Mouse (Mus musculus) neural tube, embryonic 13.5 days (tissue): ENCODE data around the gene Gm15517. TPM values are rescaled to one million over a fixed set of nuclear protein-coding genes. Genes with fewer than 3 reads are reported as not detected.
"Not testable (repeated sequence)": the region's sequence is repeated elsewhere in the genome, so short reads cannot be mapped to it uniquely, and the experiment has no call there.

Experiments
- ATAC-seq: fragments of 200-750 bp; cut with Nextera tagmentation; 2 replicates; pipeline ENCODE4 v1.8.0; 2017; ENCODE audit warnings: low read depth, mild to moderate bottlenecking, moderate TSS enrichment, moderate library complexity
- H3K27ac ChIP-seq: fragments of 300-500 bp; sonication (generic); replicated peaks from 2 replicates; pipeline ENCODE4 v1.5.1; 2015; ENCODE audit warnings: moderate library complexity, mild to moderate bottlenecking, inconsistent platforms
- H3K27me3 ChIP-seq: fragments of 300-500 bp; sonication (generic); 2 replicates; pipeline ENCODE4 v1.6.1; 2015; ENCODE audit warnings: mild to moderate bottlenecking, inconsistent platforms
- H3K36me3 ChIP-seq: fragments of 300-500 bp; sonication (generic); 2 replicates; pipeline ENCODE4 v1.6.1; 2015; ENCODE audit warnings: mild to moderate bottlenecking, inconsistent platforms
- H3K4me1 ChIP-seq: fragments of 300-500 bp; sonication (generic); replicated peaks from 2 replicates; pipeline ENCODE4 v1.6.1; 2015; ENCODE audit warnings: inconsistent platforms
- H3K4me2 ChIP-seq: fragments of 300-500 bp; sonication (generic); 2 replicates; pipeline ENCODE4 v1.6.1; 2015; ENCODE audit warnings: inconsistent platforms, mild to moderate bottlenecking, moderate library complexity
- H3K4me3 ChIP-seq: fragments of 300-500 bp; sonication (generic); 2 replicates; pipeline ENCODE4 v1.5.1; 2015; ENCODE audit warnings: mild to moderate bottlenecking, inconsistent platforms
- H3K9ac ChIP-seq: fragments of 300-500 bp; sonication (generic); 2 replicates; pipeline ENCODE4 v1.6.1; 2015; ENCODE audit warnings: moderate library complexity, mild to moderate bottlenecking, inconsistent platforms
- H3K9me3 ChIP-seq: fragments of 300-500 bp; sonication (generic); 2 replicates; pipeline ENCODE4 v1.6.1; 2016; ENCODE audit warnings: inconsistent platforms
- WGBS: fragments of 180-500 bp; shearing (Covaris S2); methylation state at CpG from one replicate; pipeline ENCODE4 v1.1.7; 2015; 5-methylcytosine and 5-hydroxymethylcytosine counted together
- polyA plus RNA-seq: library from polyadenylated mRNA; unstranded; fragments of >200 nt; fragmentation: Nextera tagmentation; extraction: Ambion mirVana; gene quantifications from 2 replicates; pipeline ENCODE4 v1.2.1, GENCODE M21; 2015

Gm15517 gene
- polyA plus RNA-seq, 1 experiment from 2014 or later, result not detected

- H3K4me1 ChIP-seq, result peaks cover 35% of the 10 kb centered on the region
- H3K36me3 ChIP-seq, result peaks cover 48% of the 10 kb centered on the region
- WGBS, result 94% methylated on average over 2 of the region's 2 CpGs
- no peaks in the 10 kb centered on the region for H3K9me3 ChIP-seq
- peak overlapping the region; percentile 89 for H3K4me2 ChIP-seq
- no peak for ATAC-seq
- no peaks in the 10 kb centered on the region for H3K27me3 ChIP-seq
- H3K9ac ChIP-seq, result peak overlapping the region; percentile 87
- H3K27ac ChIP-seq, result no peak overlapping the region
- peak overlapping the region; percentile 94 for H3K4me3 ChIP-seq
Measured at GRCm38 (mm10) chr7:44247971-44248370, 13.3 kb upstream of the Gm15517 start.

- no peaks in the 10 kb centered on the region for H3K9me3 ChIP-seq
- ATAC-seq, result no peak
- peaks cover 35% of the 10 kb centered on the region for H3K4me1 ChIP-seq
- H3K4me2 ChIP-seq, result no peak overlapping the region
- H3K36me3 ChIP-seq, result peaks cover 60% of the 10 kb centered on the region
- H3K27me3 ChIP-seq, result no peaks in the 10 kb centered on the region
- WGBS, result 94% methylated on average over 4 of the region's 4 CpGs
- no peak overlapping the region for H3K27ac ChIP-seq
- H3K4me3 ChIP-seq, result no peak overlapping the region
- no peak overlapping the region for H3K9ac ChIP-seq
Measured at GRCm38 (mm10) chr7:44249248-44249647, 12.0 kb upstream of the Gm15517 start.

GRCm38 (mm10) chr7:44250732-44251275 is 10.4 kb upstream of the Gm15517 start:
- 92% methylated on average over 17 of the region's 17 CpGs for WGBS
- H3K4me3 ChIP-seq, H3K9me3 ChIP-seq, H3K4me2 ChIP-seq, H3K27ac ChIP-seq, H3K27me3 ChIP-seq, H3K9ac ChIP-seq, ATAC-seq: not testable (repeated sequence)
- Histone ChIP-seq H3K4me1 (peaks cover 27% of the 10 kb centered on the region), H3K36me3 (peaks cover 60% of the 10 kb centered on the region)

- no peak for ATAC-seq
- Histone ChIP-seq H3K9me3 (no peaks in the 10 kb centered on the region), H3K4me2 (no peak overlapping the region), H3K4me3 (no peak overlapping the region), H3K27ac (no peak overlapping the region), H3K4me1 (peaks cover 17% of the 10 kb centered on the region), H3K36me3 (peaks cover 57% of the 10 kb centered on the region), H3K27me3 (no peaks in the 10 kb centered on the region), H3K9ac (no peak overlapping the region)
- 75% methylated on average over 15 of the region's 15 CpGs for WGBS
Measured at GRCm38 (mm10) chr7:44253023-44253616, 8.1 kb upstream of the Gm15517 start.

GRCm38 (mm10) chr7:44254930-44255329 is 6.3 kb upstream of the Gm15517 start:
- Histone ChIP-seq H3K4me1 (0 out of 2 replicates have a peak, but pooled peaks cover 4% of the 10 kb centered on the region), H3K9ac (no peak overlapping the region), H3K36me3 (peaks cover 39% of the 10 kb centered on the region), H3K27ac (no peak overlapping the region), H3K27me3 (no peaks in the 10 kb centered on the region), H3K4me2 (no peak overlapping the region), H3K4me3 (no peak overlapping the region), H3K9me3 (no peaks in the 10 kb centered on the region)
- 76% methylated on average over 6 of the region's 6 CpGs for WGBS
- no peak for ATAC-seq

GRCm38 (mm10) chr7:44257278-44257677 is 4.0 kb upstream of the Gm15517 start, which contains the start of gene Acp4:
Gene Acp4 (minus strand): TSS chr7:44257378.
- Histone ChIP-seq H3K9me3 (no peaks in the 10 kb centered on the region), H3K4me1 (0 out of 2 replicates have a peak, but pooled peaks cover 3% of the 10 kb centered on the region), H3K36me3 (peaks cover 19% of the 10 kb centered on the region), H3K9ac (no peak within 1 kb of the TSS), H3K4me2 (no peak within 1 kb of the TSS), H3K27ac (no peak within 1 kb of the TSS), H3K4me3 (no peak within 1 kb of the TSS), H3K27me3 (peaks cover 18% of the 10 kb centered on the region)
- 77% methylated on average over 4 of the region's 4 CpGs for WGBS
- ATAC-seq, result no peak

- H3K36me3 ChIP-seq, result no peaks in the 10 kb centered on the region
- 76% methylated on average over 6 of the region's 6 CpGs for WGBS
- peaks cover 28% of the 10 kb centered on the region for H3K27me3 ChIP-seq
- no peaks in the 10 kb centered on the region for H3K9me3 ChIP-seq
- ATAC-seq, result no peak
- H3K4me2 ChIP-seq, result no peak overlapping the region
- H3K4me1 ChIP-seq, result peaks cover 8% of the 10 kb centered on the region
- H3K9ac ChIP-seq, result no peak overlapping the region
- H3K27ac ChIP-seq, result no peak overlapping the region
- H3K4me3 ChIP-seq, result no peak overlapping the region
Measured at GRCm38 (mm10) chr7:44260410-44260809, 837 bp upstream of the Gm15517 start.

GRCm38 (mm10) chr7:44262791-44263643 is 1.8 kb downstream of the Gm15517 start:
- WGBS, result under 1% methylated on average over 34 of the region's 34 CpGs
- peak; percentile 85 for ATAC-seq
- Histone ChIP-seq H3K9ac (peak overlapping the region; percentile 69), H3K9me3 (no peaks in the 10 kb centered on the region), H3K27ac (peak overlapping the region; percentile 76), H3K4me2 (peak overlapping the region; percentile 62), H3K4me1 (peaks cover 8% of the 10 kb centered on the region), H3K4me3 (peak overlapping the region; percentile 34), H3K27me3 (peaks cover 50% of the 10 kb centered on the region), H3K36me3 (no peaks in the 10 kb centered on the region)

GRCm38 (mm10) chr7:44268117-44268516 is 6.9 kb downstream of the Gm15517 start:
- no peak overlapping the region for H3K4me2 ChIP-seq
- peaks cover 45% of the 10 kb centered on the region for H3K27me3 ChIP-seq
- no peak overlapping the region for H3K9ac ChIP-seq
- H3K36me3 ChIP-seq, result no peaks in the 10 kb centered on the region
- H3K4me3 ChIP-seq, result no peak overlapping the region
- H3K9me3 ChIP-seq, result no peaks in the 10 kb centered on the region
- no peak overlapping the region for H3K27ac ChIP-seq
- ATAC-seq, result no peak
- H3K4me1 ChIP-seq, result peaks cover 5% of the 10 kb centered on the region
- WGBS, result 80% methylated on average over 11 of the region's 11 CpGs

- whole genome bisulfite sequencing, result 89% methylated on average over 2 of the region's 2 CpGs
- no peak for ATAC-seq
- Histone ChIP-seq H3K36me3 (no peaks in the 10 kb centered on the region), H3K27me3 (peaks cover 52% of the 10 kb centered on the region), H3K4me1 (no peaks in the 10 kb centered on the region), H3K9me3 (no peaks in the 10 kb centered on the region), H3K4me3 (no peak overlapping the region), H3K27ac (no peak overlapping the region), H3K4me2 (no peak overlapping the region), H3K9ac (no peak overlapping the region)
Measured at GRCm38 (mm10) chr7:44269397-44269796, 8.2 kb downstream of the Gm15517 start.

- Histone ChIP-seq H3K9ac (no peak overlapping the region), H3K27ac (no peak overlapping the region), H3K4me1 (no peaks in the 10 kb centered on the region), H3K36me3 (no peaks in the 10 kb centered on the region), H3K4me2 (no peak overlapping the region), H3K27me3 (peaks cover 39% of the 10 kb centered on the region), H3K4me3 (no peak overlapping the region), H3K9me3 (no peaks in the 10 kb centered on the region)
- ATAC-seq, result peak; percentile 55; the same call in 1 of the 2 replicates
- 80% methylated on average over 2 of the region's 2 CpGs for WGBS
Measured at GRCm38 (mm10) chr7:44271309-44271708, 10.1 kb downstream of the Gm15517 start.

- ATAC-seq, result no peak
- no peak overlapping the region for H3K9ac ChIP-seq
- H3K4me3 ChIP-seq, result no peak overlapping the region
- no peak overlapping the region for H3K27ac ChIP-seq
- H3K36me3 ChIP-seq, result no peaks in the 10 kb centered on the region
- 88% methylated on average over 7 of the region's 7 CpGs for WGBS
- H3K4me2 ChIP-seq, result no peak overlapping the region
- no peaks in the 10 kb centered on the region for H3K9me3 ChIP-seq
- H3K27me3 ChIP-seq, result peaks cover 31% of the 10 kb centered on the region
- H3K4me1 ChIP-seq, result no peaks in the 10 kb centered on the region
Measured at GRCm38 (mm10) chr7:44272546-44272945, 11.3 kb downstream of the Gm15517 start.
